In the genomic region with DNA sequence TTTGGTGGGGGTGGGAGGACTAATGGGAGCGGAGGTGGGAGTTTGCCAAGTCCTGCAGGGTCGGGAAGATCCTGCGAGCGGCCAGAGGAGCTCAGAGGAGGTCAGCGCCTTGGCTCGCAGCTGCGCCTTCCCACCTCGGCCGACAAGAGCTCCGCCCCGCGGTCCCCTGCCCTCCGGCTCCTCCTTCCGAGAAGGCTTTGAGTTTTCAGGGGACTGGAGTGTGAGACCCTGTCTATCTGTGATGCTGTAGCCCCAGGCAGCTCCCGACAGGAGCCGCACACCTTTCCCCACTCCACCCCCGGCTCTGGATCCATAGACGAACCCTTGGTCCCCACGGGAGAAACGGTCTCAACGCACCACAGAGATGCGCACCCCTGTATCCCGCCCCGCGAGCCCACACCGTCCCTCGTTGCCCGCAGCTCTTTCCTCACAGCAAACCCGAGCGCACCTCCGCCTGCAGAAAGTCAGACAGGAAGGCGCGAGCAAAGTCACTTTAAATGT, we compare ENCODE assay signal across 8 mouse cellular contexts. TPM values are rescaled to one million over a fixed set of nuclear protein-coding genes. Genes with fewer than 3 reads are reported as not detected.
DNase-seq lines count a peak whose midpoint lies in the region; ATAC-seq lines count a peak whose summit lies in the region.

A gene (minus strand): TSS at position 335 of the 501 bp plus-strand sequence.

- intact Hi-C loops in left cerebral cortex, postnatal 10 days (cut with DNase I) = loop anchor here (10.0 kb wide), 1 partner anchor 63 kb away; no protein-coding TSS in a partner anchor

- peaks cover 13% of the 10 kb centered on the region for H3K4me1 ChIP-seq in hindbrain, embryonic 13.5 days (replicated peaks)

- H3K27ac ChIP-seq in hindbrain, embryonic 13.5 days = peak within 1 kb of the TSS; percentile 62
- H3K27ac ChIP-seq in macrophage = no peak within 1 kb of the TSS

- H3K27me3 ChIP-seq in hindbrain, embryonic 13.5 days = peaks cover 14% of the 10 kb centered on the region

- DNase-seq in R1 (ENCODE audit: low read depth, low spot score) = peak; percentile 54
- peak; percentile 49 to 64 for DNase-seq in cerebellum, adult 18-20 months
- peak; percentile 76 for DNase-seq in forelimb bud, embryonic 11.5 days (ENCODE audit: low read depth, low spot score)
- DNase-seq in left cerebral cortex, postnatal 10 days (ENCODE audit: extremely low spot score in 1 of 2, low spot score in 2 of 2) = peak in 1 of 2 experiments; percentile 83
- peak; percentile 32 for DNase-seq in right cerebral cortex, postnatal 4 days
- no peak for DNase-seq in spleen, adult 12 weeks (ENCODE audit: low spot score)

- H3K36me3 ChIP-seq in hindbrain, embryonic 13.5 days = no peaks in the 10 kb centered on the region
- no peaks in the 10 kb centered on the region for H3K36me3 ChIP-seq in macrophage (ENCODE audit: inconsistent target)

- peak within 1 kb of the TSS; percentile 78 for H3K9ac ChIP-seq in hindbrain, embryonic 13.5 days

- no peaks in the 10 kb centered on the region for H3K79me2 ChIP-seq in macrophage (ENCODE audit: inconsistent target)

- H3K9me3 ChIP-seq in hindbrain, embryonic 13.5 days = no peaks in the 10 kb centered on the region

- H3K4me3 ChIP-seq in hindbrain, embryonic 13.5 days = peak within 1 kb of the TSS; percentile 67
- peak within 1 kb of the TSS; percentile 17 for H3K4me3 ChIP-seq in macrophage (ENCODE audit: inconsistent target)

- H3K4me2 ChIP-seq in hindbrain, embryonic 13.5 days = peak within 1 kb of the TSS; percentile 100

- ATAC-seq in hindbrain, embryonic 13.5 days (ENCODE audit: low FRiP score) = peak; percentile 78

- 2% methylated on average over 33 of the region's 33 CpGs for WGBS in hindbrain, embryonic 13.5 days
- under 1% methylated on average over 33 of the region's 33 CpGs for WGBS in macrophage (ENCODE audit: missing documents)

RNA-seq across cellular contexts. Expression of the gene that starts here (rescaled TPM):
- 19.2 and 22.8 TPM in 2 replicates for polyA plus RNA-seq in hindbrain, embryonic 13.5 days (2015; fragmentation: Nextera tagmentation; extraction: Ambion mirVana)
- 10 to 100 TPM; 13.4 to 16.7 TPM for total RNA-seq in left cerebral cortex, postnatal 10 days (2021)
- total RNA-seq in macrophage (2018; cell fraction: chromatin; rRNA removed) = not detected
- total RNA-seq in macrophage (2018; cell fraction: cytosol; rRNA removed) = under 1 TPM in 1 of 26 experiments, not detected in 25; 0.04 TPM
- total RNA-seq in macrophage (2018; cell fraction: nucleus; rRNA removed) = not detected
- polyA plus RNA-seq in macrophage (2018) = not detected in 3 replicates

Comparison
In these comparisons a context has a peak if more than half of its experiments do, and no peak if none do; other contexts are left out.
1. RNA of the gene that starts here (polyA plus RNA-seq): 19.2 to 22.8 TPM in hindbrain, embryonic 13.5 days; not detected in macrophage; every median in the first group is over 10 times any median in the second.